Mouse (Mus musculus) E14TG2a.4 (cell line): ENCODE data around the gene Adap1.

Source experiments
- CTCF ChIP-seq: conservative IDR thresholded peaks from 2 replicates; pipeline ENCODE4 v1.5.1; 2014; ENCODE audit warnings: low read length
- NANOG ChIP-seq: IDR thresholded peaks from 2 replicates; pipeline ENCODE4 v1.6.1; 2014; ENCODE audit warnings: borderline replicate concordance, low read length, mixed read lengths
- POU5F1 ChIP-seq: IDR thresholded peaks from 2 replicates; pipeline ENCODE4 v1.6.1; 2014; ENCODE audit warnings: low read length, borderline replicate concordance

GRCm38 (mm10) chr5:139371118-139371517 is 45.7 kb upstream of the Adap1 start:
- TF ChIP-seq CTCF (no peak), POU5F1 (no peak), NANOG (no peak)
